ENCODE assay signal across 12 mouse cellular contexts in genomic region chr11:85308799-85309198, GRCm38 (mm10). TPM values are rescaled to one million over a fixed set of nuclear protein-coding genes. Genes with fewer than 3 reads are reported as not detected.
DNase-seq lines count a peak whose midpoint lies in the region; ATAC-seq and TF ChIP-seq lines count a peak whose summit lies in the region.
"Had no signal": no experiment of that assay in that cellular context is flagged by ENCODE, and none has a peak within 500 bp of the region (broad histone marks: within the 10 kb centered on the region; RNA-seq: fewer than 3 reads in every experiment).

No protein-coding gene starts in this region.

- peak; percentile 21; the same call in 1 of the 2 replicates for TF ChIP-seq CTCF in lung, postnatal 0 days (IDR thresholded peaks at IDR 0.05)
- no peak for TF ChIP-seq CTCF in gastrocnemius, adult 2 months (IDR thresholded peaks at IDR 0.05)

- H3K9me3 ChIP-seq in embryonic facial prominence, embryonic 11.5 days (replicated peaks; ENCODE audit: control insufficient read depth, low read length), result no peaks in the 10 kb centered on the region
- H3K9me3 ChIP-seq in embryonic facial prominence, embryonic 10.5 days, result no peaks in the 10 kb centered on the region
- H3K9me3 ChIP-seq in lung, postnatal 0 days (ENCODE audit: low read length), result no peaks in the 10 kb centered on the region

- H3K27me3 ChIP-seq in embryonic facial prominence, embryonic 11.5 days (ENCODE audit: control insufficient read depth, insufficient read depth, low read length), result no peaks in the 10 kb centered on the region
- H3K27me3 ChIP-seq in embryonic facial prominence, embryonic 10.5 days (replicated peaks; ENCODE audit: low read depth, poor library complexity, severe bottlenecking), result 0 out of 2 replicates have a peak, but pooled peaks cover 4% of the 10 kb centered on the region
- no peaks in the 10 kb centered on the region for H3K27me3 ChIP-seq in lung, postnatal 0 days (replicated peaks; ENCODE audit: insufficient read depth, low read length)

- no peaks in the 10 kb centered on the region for H3K4me1 ChIP-seq in embryonic facial prominence, embryonic 11.5 days (ENCODE audit: control insufficient read depth, insufficient read depth, low read length)
- H3K4me1 ChIP-seq in embryonic facial prominence, embryonic 10.5 days, result peaks cover 16% of the 10 kb centered on the region
- peaks cover 9% of the 10 kb centered on the region; the same call in 1 of the 2 replicates for H3K4me1 ChIP-seq in lung, postnatal 0 days (ENCODE audit: insufficient read depth, low read depth, low read length)

- intact Hi-C loops in gastrocnemius, adult 2 months (cut with DNase I), result no loop called here
- intact Hi-C loops in gastrocnemius, postnatal 36 days (cut with DNase I), result no loop called here

- ATAC-seq in embryonic facial prominence, embryonic 11.5 days (replicated peaks; ENCODE audit: insufficient number of reproducible peaks, low FRiP score, low TSS enrichment, low read depth), result no peak
- ATAC-seq in lung, postnatal 0 days, result no peak
- 0 out of 2 replicates have a peak, but pooled peaks have one; percentile 17 for ATAC-seq in megakaryocyte progenitor cell, adult 5-6 weeks (replicated peaks; ENCODE audit: poor library complexity)

- H3K27ac ChIP-seq in embryonic facial prominence, embryonic 11.5 days (replicated peaks; ENCODE audit: low read depth, low read length), result no peak overlapping the region
- H3K27ac ChIP-seq in embryonic facial prominence, embryonic 10.5 days (replicated peaks), result no peak overlapping the region
- H3K27ac ChIP-seq in lung, postnatal 0 days (ENCODE audit: low read length), result no peak overlapping the region
- H3K27ac ChIP-seq in gastrocnemius, adult 2 months, result no peak overlapping the region
- H3K27ac ChIP-seq: left cerebral cortex, adult 2 months had no signal

- no peak overlapping the region for H3K9ac ChIP-seq in embryonic facial prominence, embryonic 11.5 days (replicated peaks; ENCODE audit: low read length)
- no peak overlapping the region for H3K9ac ChIP-seq in lung, postnatal 0 days (replicated peaks; ENCODE audit: low read depth)

- peak; percentile 19 for DNase-seq in embryonic facial prominence, embryonic 11.5 days (ENCODE audit: low spot score)
- no peak for DNase-seq in embryonic facial prominence, embryonic 10.5 days (ENCODE audit: low spot score)
- no peak for DNase-seq in lung, postnatal 0 days (ENCODE audit: low spot score)
- no peak for DNase-seq in lung, postnatal 4 days
- peak; percentile 35 for DNase-seq in ES-CJ7 (ENCODE audit: low read depth, low spot score)
- no peak for DNase-seq in gastrocnemius, adult 2 months
- DNase-seq in gastrocnemius, postnatal 36 days, result no peak
- DNase-seq: adrenal gland, adult 2 months; kidney, postnatal 36 days; right cerebral cortex, postnatal 25 days had no signal

- WGBS in embryonic facial prominence, embryonic 11.5 days, result 71% methylated on average over 2 of the region's 2 CpGs
- WGBS in embryonic facial prominence, embryonic 10.5 days, result 81% methylated on average over 2 of the region's 2 CpGs
- 68% methylated on average over 2 of the region's 2 CpGs for WGBS in lung, postnatal 0 days

- H3K4me2 ChIP-seq in embryonic facial prominence, embryonic 11.5 days (ENCODE audit: low read depth, low read length), result no peak overlapping the region
- H3K4me2 ChIP-seq in lung, postnatal 0 days (replicated peaks; ENCODE audit: low read depth, low read length), result no peak overlapping the region

- no peak overlapping the region for H3K4me3 ChIP-seq in embryonic facial prominence, embryonic 11.5 days (ENCODE audit: low read depth, low read length)
- no peak overlapping the region for H3K4me3 ChIP-seq in embryonic facial prominence, embryonic 10.5 days
- no peak overlapping the region for H3K4me3 ChIP-seq in lung, postnatal 0 days (ENCODE audit: low read depth, low read length)
- H3K4me3 ChIP-seq in gastrocnemius, adult 2 months, result no peak overlapping the region
- H3K4me3 ChIP-seq: left cerebral cortex, adult 2 months had no signal

- H3K36me3 ChIP-seq in embryonic facial prominence, embryonic 11.5 days (replicated peaks; ENCODE audit: control insufficient read depth, insufficient read depth, low read depth, low read length), result no peaks in the 10 kb centered on the region
- 0 out of 2 replicates have a peak, but pooled peaks cover under 1% of the 10 kb centered on the region for H3K36me3 ChIP-seq in embryonic facial prominence, embryonic 10.5 days (replicated peaks)
- no peaks in the 10 kb centered on the region for H3K36me3 ChIP-seq in lung, postnatal 0 days (ENCODE audit: insufficient read depth, low read length)

- no peak for TF ChIP-seq EP300 in lung, postnatal 0 days (IDR thresholded peaks at IDR 0.05)

RNA-seq across cellular contexts. Expression of gene Ppm1d, which starts 2.2 kb away (rescaled TPM):
- 26.0 and 30.7 TPM in 2 replicates for polyA plus RNA-seq in embryonic facial prominence, embryonic 11.5 days (2014; fragmentation: Nextera tagmentation; extraction: Ambion mirVana)
- polyA plus RNA-seq in embryonic facial prominence, embryonic 10.5 days (2016; fragmentation: Nextera tagmentation; extraction: Ambion mirVana), result 21.4 and 22.7 TPM in 2 replicates
- polyA plus RNA-seq in lung, postnatal 0 days (2015; fragmentation: Nextera tagmentation; extraction: Ambion mirVana), result 12.6 and 13.3 TPM in 2 replicates
- total RNA-seq in megakaryocyte progenitor cell, adult 5-6 weeks (2015), result 27.7 and 31.8 TPM in 2 replicates
- 12.4 and 13.4 TPM in 2 replicates for total RNA-seq in megakaryocyte progenitor cell, adult 5-6 weeks (2017)
- 1 to 10 TPM; 5.6 to 6.5 TPM for total RNA-seq in gastrocnemius, adult 2 months (2021)
- total RNA-seq in gastrocnemius, postnatal 36 days (2021), result 1 to 10 TPM; 4.5 to 7.1 TPM

RNA-seq across cellular contexts. Expression of gene Bcas3, which starts 44.2 kb away (rescaled TPM):
- 31.2 and 41.1 TPM in 2 replicates for polyA plus RNA-seq in embryonic facial prominence, embryonic 11.5 days (2014; fragmentation: Nextera tagmentation; extraction: Ambion mirVana)
- polyA plus RNA-seq in embryonic facial prominence, embryonic 10.5 days (2016; fragmentation: Nextera tagmentation; extraction: Ambion mirVana), result 26.4 and 27.7 TPM in 2 replicates
- 26.0 and 31.0 TPM in 2 replicates for polyA plus RNA-seq in lung, postnatal 0 days (2015; fragmentation: Nextera tagmentation; extraction: Ambion mirVana)
- total RNA-seq in megakaryocyte progenitor cell, adult 5-6 weeks (2015), result 14.6 and 22.1 TPM in 2 replicates
- 14.3 and 19.8 TPM in 2 replicates for total RNA-seq in megakaryocyte progenitor cell, adult 5-6 weeks (2017)
- total RNA-seq in gastrocnemius, adult 2 months (2021), result 10 to 100 TPM; 39.6 to 46.6 TPM
- total RNA-seq in gastrocnemius, postnatal 36 days (2021), result 10 to 100 TPM; 32.2 to 38.4 TPM

Comparison
In these comparisons a context has a peak if more than half of its experiments do, and no peak if none do; other contexts are left out.
1. DNase-seq: peak in embryonic facial prominence, embryonic 11.5 days (single experiment) and ES-CJ7 (single experiment); none in embryonic facial prominence, embryonic 10.5 days (single experiment), lung, postnatal 0 days (single experiment), lung, postnatal 4 days (0 of 2), gastrocnemius, adult 2 months (single experiment) and gastrocnemius, postnatal 36 days (0 of 2).